Mouse (Mus musculus) heart, postnatal 0 days (tissue): ENCODE data around the gene Nup155. TPM values are rescaled to one million over a fixed set of nuclear protein-coding genes. Genes with fewer than 3 reads are reported as not detected.
"Not testable (repeated sequence)": the region's sequence is repeated elsewhere in the genome, so short reads cannot be mapped to it uniquely, and the experiment has no call there.

ENCODE experiments used
- ATAC-seq: fragments of 200-750 bp; cut with Nextera tagmentation; 2 replicates; pipeline ENCODE4 v1.8.0; 2017; ENCODE audit warnings: low read depth, moderate number of reproducible peaks, moderate library complexity; ENCODE audit not compliant: insufficient read depth
- DNase-seq: peaks from one replicate; pipeline ENCODE4 v3.0.0-alpha.2; 2016; ENCODE audit warnings: low spot score
- H3K27ac ChIP-seq: fragments of 300-500 bp; sonication (generic); 2 replicates; pipeline ENCODE4 v1.5.1; 2014; ENCODE audit warnings: low read depth, mild to moderate bottlenecking
- H3K27me3 ChIP-seq: fragments of 300-500 bp; sonication (generic); 2 replicates; pipeline ENCODE4 v1.6.1; 2014; ENCODE audit warnings: low read length, mixed read lengths; ENCODE audit not compliant: control insufficient read depth, insufficient read depth
- H3K36me3 ChIP-seq: fragments of 300-500 bp; sonication (generic); replicated peaks from 2 replicates; pipeline ENCODE4 v1.6.1; 2014; ENCODE audit warnings: low read length, mixed read lengths; ENCODE audit not compliant: control insufficient read depth, insufficient read depth
- H3K4me1 ChIP-seq: fragments of 300-500 bp; sonication (generic); 2 replicates; pipeline ENCODE4 v1.6.1; 2014; ENCODE audit warnings: antibody characterized with exemption; ENCODE audit not compliant: control insufficient read depth, insufficient read depth
- H3K4me2 ChIP-seq: fragments of 300-500 bp; sonication (generic); 2 replicates; pipeline ENCODE4 v1.6.1; 2014; ENCODE audit warnings: low read depth, mild to moderate bottlenecking, low read length, moderate library complexity
- H3K4me3 ChIP-seq: fragments of 300-500 bp; sonication (generic); 2 replicates; pipeline ENCODE4 v1.5.1; 2014; ENCODE audit warnings: low read depth, low read length
- H3K9ac ChIP-seq: fragments of 300-500 bp; sonication (generic); replicated peaks from 2 replicates; pipeline ENCODE4 v1.6.1; 2014; ENCODE audit warnings: low read depth, low read length, mixed read lengths
- H3K9me3 ChIP-seq: fragments of 300-500 bp; sonication (generic); replicated peaks from 2 replicates; pipeline ENCODE4 v1.6.1; 2016; ENCODE audit warnings: low read length; ENCODE audit not compliant: control insufficient read depth
- CTCF ChIP-seq: IDR thresholded peaks from 2 replicates; pipeline ENCODE4 v1.5.1; 2016; ENCODE audit warnings: antibody characterized with exemption, control low read depth, low read depth
- EP300 ChIP-seq: IDR thresholded peaks from 2 replicates; pipeline ENCODE4 v1.6.1; 2016; ENCODE audit warnings: antibody characterized with exemption, low read depth
- WGBS: fragments of 180-500 bp; shearing (Covaris S2); extraction: QIAGEN DNeasy Blood & Tissue Kit; methylation state at CpG from one replicate; pipeline ENCODE4 v1.1.7; 2014; 5-methylcytosine and 5-hydroxymethylcytosine counted together
- polyA plus RNA-seq: library from polyadenylated mRNA; unstranded; fragments of >200 nt; fragmentation: Nextera tagmentation; extraction: Ambion mirVana; gene quantifications from 2 replicates; pipeline ENCODE4 v1.2.1, GENCODE M21; 2015
- total RNA-seq: library from RNA; depleted of rRNA; stranded (reverse); fragments of >200 nt; gene quantifications from 2 replicates; pipeline ENCODE4 v1.2.3, GENCODE M21; 2014; ENCODE audit warnings: low replicate concordance

Gene Nup155
- total and polyA plus RNA-seq, 2 experiments from 2014 or later = 3.5 to 24.9 TPM

- TF ChIP-seq EP300 (no peak), CTCF (no peak)
- Histone ChIP-seq H3K27ac (no peak overlapping the region), H3K9me3 (no peaks in the 10 kb centered on the region), H3K36me3 (peaks cover 18% of the 10 kb centered on the region), H3K4me1 (no peaks in the 10 kb centered on the region), H3K9ac (no peak overlapping the region), H3K27me3 (no peaks in the 10 kb centered on the region), H3K4me2 (no peak overlapping the region), H3K4me3 (no peak overlapping the region)
- DNase-seq (no peak), ATAC-seq (no peak)
- 85% methylated on average over 3 of the region's 3 CpGs for WGBS
These were observed 20.4 kb upstream of the Nup155 start for GRCm38 (mm10) chr15:8088715-8089114.

- Histone ChIP-seq H3K27ac (no peak overlapping the region), H3K27me3 (no peaks in the 10 kb centered on the region), H3K36me3 (peaks cover 28% of the 10 kb centered on the region), H3K4me3 (no peak overlapping the region), H3K4me1 (no peaks in the 10 kb centered on the region), H3K9ac (no peak overlapping the region), H3K9me3 (no peaks in the 10 kb centered on the region), H3K4me2 (no peak overlapping the region)
- TF ChIP-seq EP300 = no peak
- no peak for DNase-seq
- ATAC-seq = no peak
- 99% methylated on average over 2 of the region's 2 CpGs for WGBS
These were observed 18.4 kb upstream of the Nup155 start for GRCm38 (mm10) chr15:8090685-8091084.

- not testable (repeated sequence) for H3K27ac ChIP-seq, H3K4me3 ChIP-seq, ATAC-seq, H3K9me3 ChIP-seq, H3K27me3 ChIP-seq, H3K4me1 ChIP-seq, DNase-seq, H3K9ac ChIP-seq, H3K4me2 ChIP-seq
- H3K36me3 ChIP-seq = peaks cover 37% of the 10 kb centered on the region
- 58% methylated on average over 1 of the region's 1 CpGs for WGBS
These were observed 16.4 kb upstream of the Nup155 start for GRCm38 (mm10) chr15:8092668-8093067.

- no peak overlapping the region for H3K27ac ChIP-seq
- no peaks in the 10 kb centered on the region for H3K9me3 ChIP-seq
- 25% methylated on average over 7 of the region's 7 CpGs for WGBS
- H3K4me3 ChIP-seq = peak overlapping the region; percentile 88; the same call in 1 of the 2 replicates
- TF ChIP-seq EP300 (no peak), CTCF (peak; percentile 63)
- H3K4me2 ChIP-seq = peak overlapping the region; percentile 62; the same call in 1 of the 2 replicates
- DNase-seq (peak; percentile 13), ATAC-seq (no peak)
- H3K9ac ChIP-seq = no peak overlapping the region
- H3K27me3 ChIP-seq = no peaks in the 10 kb centered on the region
- peaks cover 27% of the 10 kb centered on the region for H3K36me3 ChIP-seq
- no peaks in the 10 kb centered on the region for H3K4me1 ChIP-seq
These were observed 11.2 kb upstream of the Nup155 start for GRCm38 (mm10) chr15:8097853-8098252.

- Histone ChIP-seq H3K9me3 (no peaks in the 10 kb centered on the region), H3K36me3 (peaks cover 18% of the 10 kb centered on the region), H3K27ac (peak within 1 kb of the TSS; percentile 40), H3K4me1 (no peaks in the 10 kb centered on the region), H3K4me2 (peak within 1 kb of the TSS; percentile 62), H3K27me3 (no peaks in the 10 kb centered on the region), H3K4me3 (peak within 1 kb of the TSS; percentile 88), H3K9ac (peak within 1 kb of the TSS; percentile 86)
- 2% methylated on average over 56 of the region's 56 CpGs for WGBS
- ATAC-seq = peak; percentile 90
- TF ChIP-seq CTCF = peak; percentile 99
- no peak for TF ChIP-seq EP300
- peak; percentile 71 for DNase-seq
These were observed 10.0 kb upstream of the Nup155 start, which contains the start of gene Wdr70 for GRCm38 (mm10) chr15:8098774-8099749. Wdr70 (minus strand) TSS chr15:8099209.

GRCm38 (mm10) chr15:8101975-8102542, 7.0 kb upstream of the Nup155 start:
- not testable (repeated sequence) for H3K27ac ChIP-seq, H3K36me3 ChIP-seq, H3K9me3 ChIP-seq, ATAC-seq, H3K9ac ChIP-seq, H3K27me3 ChIP-seq, H3K4me3 ChIP-seq, DNase-seq, H3K4me1 ChIP-seq, H3K4me2 ChIP-seq
- WGBS = 86% methylated on average over 13 of the region's 15 CpGs
